In the genomic region with DNA sequence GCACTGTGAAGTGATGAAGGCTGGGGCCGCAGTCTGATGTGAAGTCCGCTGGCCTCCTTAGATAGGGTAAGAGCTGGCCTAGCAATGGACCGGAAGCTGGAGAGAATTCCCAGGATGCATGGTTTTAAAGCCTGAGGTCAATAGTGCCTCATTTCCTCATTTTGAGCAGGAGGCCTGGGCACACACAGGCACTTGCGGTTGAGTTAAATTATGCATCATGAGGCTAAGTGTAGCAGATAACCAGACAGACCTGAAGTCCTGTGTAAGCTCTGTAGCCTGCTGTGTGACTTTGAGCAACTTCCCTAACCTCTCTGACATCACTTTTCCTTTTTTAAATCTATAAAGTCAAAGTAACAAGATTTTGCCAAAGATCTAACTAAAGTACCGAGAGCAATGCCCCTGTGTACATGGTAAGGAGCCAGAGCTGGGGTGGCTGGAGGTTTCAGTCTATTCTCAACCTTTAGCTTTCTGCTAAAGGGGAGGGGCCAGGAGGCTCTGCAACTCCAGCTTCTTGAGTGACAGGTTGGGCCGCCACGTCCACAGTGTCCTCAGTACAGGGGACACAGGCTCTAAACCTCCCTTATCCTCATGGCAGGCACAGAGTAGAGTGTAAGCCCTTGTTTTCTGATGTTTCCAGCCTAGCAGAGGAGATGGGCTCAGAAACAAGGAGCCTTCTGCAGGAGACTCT, we compare ENCODE assay signal across 14 mouse cellular contexts. TPM values are rescaled to one million over a fixed set of nuclear protein-coding genes. Genes with fewer than 3 reads are reported as not detected.
DNase-seq lines count a peak whose midpoint lies in the region; ATAC-seq lines count a peak whose summit lies in the region.
"Had no signal": no experiment of that assay in that cellular context is flagged by ENCODE, and none has a peak within 500 bp of the region (broad histone marks: within the 10 kb centered on the region; RNA-seq: fewer than 3 reads in every experiment).

No protein-coding gene starts in this region.

- H3K4me3 ChIP-seq in forebrain, embryonic 12.5 days (replicated peaks) = no peak overlapping the region
- H3K4me3 ChIP-seq in forebrain, embryonic 15.5 days = no peak overlapping the region
- no peak overlapping the region for H3K4me3 ChIP-seq in kidney, embryonic 15.5 days (replicated peaks)
- no peak overlapping the region for H3K4me3 ChIP-seq in kidney, embryonic 14.5 days (ENCODE audit: low read length)
- no peak overlapping the region for H3K4me3 ChIP-seq in hindbrain, embryonic 12.5 days

- WGBS in forebrain, embryonic 12.5 days = 70% methylated on average over 7 of the region's 7 CpGs
- 67% methylated on average over 7 of the region's 7 CpGs for WGBS in forebrain, embryonic 15.5 days
- WGBS in kidney, embryonic 15.5 days = 61% methylated on average over 7 of the region's 7 CpGs
- WGBS in kidney, embryonic 14.5 days = 64% methylated on average over 7 of the region's 7 CpGs
- 68% methylated on average over 7 of the region's 7 CpGs for WGBS in hindbrain, embryonic 12.5 days

- H3K27ac ChIP-seq in forebrain, embryonic 12.5 days = peak overlapping the region; percentile 27
- no peak overlapping the region for H3K27ac ChIP-seq in forebrain, embryonic 15.5 days (replicated peaks)
- H3K27ac ChIP-seq in kidney, embryonic 15.5 days = no peak overlapping the region
- no peak overlapping the region for H3K27ac ChIP-seq in kidney, embryonic 14.5 days (ENCODE audit: low read depth, low read length)
- H3K27ac ChIP-seq in hindbrain, embryonic 12.5 days = peak overlapping the region; percentile 81; the same call in 1 of the 2 replicates

- no peak for DNase-seq in cerebellum, postnatal 36 days
- DNase-seq: cerebellum, adult 11 months; lung, adult 2 months; right cerebral cortex, postnatal 4 days; thymus, adult 18-20 months had no signal

- no peaks in the 10 kb centered on the region for H3K36me3 ChIP-seq in forebrain, embryonic 12.5 days (replicated peaks)
- H3K36me3 ChIP-seq in forebrain, embryonic 15.5 days = no peaks in the 10 kb centered on the region
- no peaks in the 10 kb centered on the region for H3K36me3 ChIP-seq in kidney, embryonic 15.5 days
- no peaks in the 10 kb centered on the region for H3K36me3 ChIP-seq in kidney, embryonic 14.5 days (ENCODE audit: control insufficient read depth, insufficient read depth, low read length)
- H3K36me3 ChIP-seq in hindbrain, embryonic 12.5 days = no peaks in the 10 kb centered on the region

- ATAC-seq in forebrain, embryonic 12.5 days (ENCODE audit: low FRiP score) = peak; percentile 31; the same call in 1 of the 2 replicates
- no peak for ATAC-seq in forebrain, embryonic 15.5 days (replicated peaks)
- 0 out of 2 replicates have a peak, but pooled peaks have one; percentile 16 for ATAC-seq in kidney, embryonic 15.5 days (replicated peaks; ENCODE audit: low FRiP score)
- ATAC-seq in kidney, embryonic 14.5 days (ENCODE audit: low FRiP score, low TSS enrichment) = no peak
- ATAC-seq in common myeloid progenitor, adult 5-6 weeks (replicated peaks; ENCODE audit: low read depth, poor library complexity, severe bottlenecking) = peak; percentile 66
- no peak for ATAC-seq in hindbrain, embryonic 12.5 days (ENCODE audit: low FRiP score)
- no peak for ATAC-seq in cerebellum, adult (ENCODE audit: insufficient number of reproducible peaks, low FRiP score, low TSS enrichment)
- ATAC-seq: activated CD4-positive, CD25-positive, alpha-beta regulatory T cell, adult 4 months; inflammation-experienced regulatory T-cells, adult 6 months had no signal

- peaks cover 25% of the 10 kb centered on the region for H3K27me3 ChIP-seq in forebrain, embryonic 12.5 days
- no peaks in the 10 kb centered on the region for H3K27me3 ChIP-seq in forebrain, embryonic 15.5 days
- H3K27me3 ChIP-seq in kidney, embryonic 15.5 days = peaks cover 9% of the 10 kb centered on the region; the same call in 1 of the 2 replicates
- H3K27me3 ChIP-seq in kidney, embryonic 14.5 days (ENCODE audit: control insufficient read depth, insufficient read depth, low read length) = no peaks in the 10 kb centered on the region
- H3K27me3 ChIP-seq in hindbrain, embryonic 12.5 days = no peaks in the 10 kb centered on the region

- peaks cover 64% of the 10 kb centered on the region for H3K4me1 ChIP-seq in forebrain, embryonic 12.5 days
- H3K4me1 ChIP-seq in forebrain, embryonic 15.5 days = peaks cover 34% of the 10 kb centered on the region
- peaks cover 40% of the 10 kb centered on the region for H3K4me1 ChIP-seq in kidney, embryonic 15.5 days
- H3K4me1 ChIP-seq in kidney, embryonic 14.5 days (ENCODE audit: control insufficient read depth, insufficient read depth, low read length) = no peaks in the 10 kb centered on the region; the same call in 1 of the 2 replicates
- peaks cover 83% of the 10 kb centered on the region for H3K4me1 ChIP-seq in hindbrain, embryonic 12.5 days

- no peak overlapping the region for H3K9ac ChIP-seq in forebrain, embryonic 12.5 days
- H3K9ac ChIP-seq in forebrain, embryonic 15.5 days (replicated peaks) = no peak overlapping the region
- H3K9ac ChIP-seq in kidney, embryonic 15.5 days = no peak overlapping the region
- H3K9ac ChIP-seq in kidney, embryonic 14.5 days (ENCODE audit: low read depth, low read length) = no peak overlapping the region
- no peak overlapping the region; the same call in 1 of the 2 replicates for H3K9ac ChIP-seq in hindbrain, embryonic 12.5 days

- no peaks in the 10 kb centered on the region for H3K9me3 ChIP-seq in forebrain, embryonic 12.5 days
- no peaks in the 10 kb centered on the region for H3K9me3 ChIP-seq in forebrain, embryonic 15.5 days
- no peaks in the 10 kb centered on the region for H3K9me3 ChIP-seq in kidney, embryonic 15.5 days (replicated peaks)
- H3K9me3 ChIP-seq in kidney, embryonic 14.5 days (ENCODE audit: control insufficient read depth, low read length) = no peaks in the 10 kb centered on the region
- H3K9me3 ChIP-seq in hindbrain, embryonic 12.5 days (replicated peaks) = no peaks in the 10 kb centered on the region

- no peak overlapping the region for H3K4me2 ChIP-seq in forebrain, embryonic 12.5 days
- H3K4me2 ChIP-seq in forebrain, embryonic 15.5 days (replicated peaks) = no peak overlapping the region
- no peak overlapping the region for H3K4me2 ChIP-seq in kidney, embryonic 15.5 days
- H3K4me2 ChIP-seq in kidney, embryonic 14.5 days (replicated peaks; ENCODE audit: low read depth, low read length) = no peak overlapping the region
- H3K4me2 ChIP-seq in hindbrain, embryonic 12.5 days (replicated peaks) = no peak overlapping the region

RNA-seq across cellular contexts. Expression of a gene that starts 50.8 kb away (rescaled TPM):
- polyA plus RNA-seq in forebrain, embryonic 12.5 days (2016; fragmentation: Nextera tagmentation; extraction: Ambion mirVana) = 20.3 and 20.6 TPM in 2 replicates
- 10.6 and 12.8 TPM in 2 replicates for polyA plus RNA-seq in forebrain, embryonic 15.5 days (2015; fragmentation: Nextera tagmentation; extraction: Ambion mirVana)
- polyA plus RNA-seq in kidney, embryonic 15.5 days (2015; fragmentation: Nextera tagmentation; extraction: Ambion mirVana) = 6.9 and 8.4 TPM in 2 replicates
- 3.3 and 6.1 TPM in 2 replicates for polyA plus RNA-seq in kidney, embryonic 14.5 days (2014; fragmentation: Nextera tagmentation; extraction: Ambion mirVana)
- 2.3 and 3.1 TPM in 2 replicates for total RNA-seq in common myeloid progenitor, adult 5-6 weeks (2017)
- 25.8 and 29.1 TPM in 2 replicates for polyA plus RNA-seq in hindbrain, embryonic 12.5 days (2016; fragmentation: Nextera tagmentation; extraction: Ambion mirVana)

Comparison
In these comparisons a context has a peak if more than half of its experiments do, and no peak if none do; other contexts are left out.
1. ATAC-seq: peak in forebrain, embryonic 12.5 days (single experiment), kidney, embryonic 15.5 days (single experiment) and common myeloid progenitor, adult 5-6 weeks (single experiment); none in forebrain, embryonic 15.5 days (single experiment), kidney, embryonic 14.5 days (single experiment), hindbrain, embryonic 12.5 days (single experiment) and cerebellum, adult (single experiment).
2. H3K27ac ChIP-seq: peak in forebrain, embryonic 12.5 days (single experiment) and hindbrain, embryonic 12.5 days (single experiment); none in forebrain, embryonic 15.5 days (single experiment), kidney, embryonic 15.5 days (single experiment) and kidney, embryonic 14.5 days (single experiment).